Mouse (Mus musculus) heart, postnatal 4 days (tissue): ENCODE data around the gene Aurka. TPM values are rescaled to one million over a fixed set of nuclear protein-coding genes. Genes with fewer than 3 reads are reported as not detected.
A peak's percentile ranks its signal among the peaks of the same experiment; 100 is the strongest.

Experiments used
- DNase-seq: peaks from one replicate; pipeline ENCODE4 v3.0.0; 2021
- total RNA-seq, 2 experiments: library from RNA; stranded (reverse); gene quantifications; 2 replicates each; pipeline ENCODE4 v1.2.3; 2021

Aurka gene
- 10 to 100 TPM; 38.5 to 44.6 TPM for total RNA-seq

- peak; percentile 95 for DNase-seq
These were observed at the start of gene Aurka, which contains the start of gene Cstf1 for GRCm38 (mm10) chr2:172370411-172371223. Gene Aurka, minus strand, starts transcription at chr2:172370535. Gene Cstf1, plus strand, starts transcription at chr2:172370681.

- no peak for DNase-seq
These were observed 47.9 kb upstream of the Aurka start for GRCm38 (mm10) chr2:172418208-172418607.

- DNase-seq, result no peak
These were observed 46.5 kb upstream of the Aurka start for GRCm38 (mm10) chr2:172416876-172417275.

- no peak for DNase-seq
These were observed 45.9 kb upstream of the Aurka start for GRCm38 (mm10) chr2:172416218-172416617.

GRCm38 (mm10) chr2:172413894-172414293, 43.6 kb upstream of the Aurka start:
- DNase-seq, result no peak

- DNase-seq, result no peak
These were observed 42.9 kb upstream of the Aurka start for GRCm38 (mm10) chr2:172413273-172413672.

GRCm38 (mm10) chr2:172412454-172412853, 42.1 kb upstream of the Aurka start:
- DNase-seq, result no peak

GRCm38 (mm10) chr2:172411091-172411490, 40.8 kb upstream of the Aurka start:
- DNase-seq, result no peak

GRCm38 (mm10) chr2:172410686-172411085, 40.4 kb upstream of the Aurka start:
- no peak for DNase-seq

GRCm38 (mm10) chr2:172407499-172407898, 37.2 kb upstream of the Aurka start:
- DNase-seq, result no peak

- DNase-seq, result no peak
These were observed 35.8 kb upstream of the Aurka start for GRCm38 (mm10) chr2:172406173-172406572.

- no peak for DNase-seq
These were observed 34.7 kb upstream of the Aurka start for GRCm38 (mm10) chr2:172405011-172405410.

- no peak for DNase-seq
These were observed 33.9 kb upstream of the Aurka start for GRCm38 (mm10) chr2:172404239-172404638.

GRCm38 (mm10) chr2:172401116-172401825, 30.9 kb upstream of the Aurka start:
- DNase-seq, result no peak

- no peak for DNase-seq
These were observed 29.6 kb upstream of the Aurka start for GRCm38 (mm10) chr2:172399901-172400300.

- no peak for DNase-seq
These were observed 25.6 kb upstream of the Aurka start for GRCm38 (mm10) chr2:172395961-172396360.

GRCm38 (mm10) chr2:172394671-172395070, 24.3 kb upstream of the Aurka start:
- no peak for DNase-seq

GRCm38 (mm10) chr2:172394052-172394392, 23.7 kb upstream of the Aurka start:
- DNase-seq, result no peak

GRCm38 (mm10) chr2:172393391-172394051, 23.2 kb upstream of the Aurka start, which contains the start of gene Cass4:
Gene Cass4, plus strand, starts transcription at chr2:172393794.
- peak; percentile 33 for DNase-seq

- no peak for DNase-seq
These were observed 21.7 kb upstream of the Aurka start for GRCm38 (mm10) chr2:172392041-172392521.

GRCm38 (mm10) chr2:172390341-172390740, 20.0 kb upstream of the Aurka start:
- no peak for DNase-seq

- no peak for DNase-seq
These were observed 14.4 kb upstream of the Aurka start for GRCm38 (mm10) chr2:172384715-172385114.

- no peak for DNase-seq
These were observed 11.6 kb upstream of the Aurka start for GRCm38 (mm10) chr2:172381898-172382297.
